Mouse (Mus musculus) telencephalon, adult 2 months (tissue): ENCODE measurements around the gene Bckdk.
A peak's percentile ranks its signal among the peaks of the same experiment; 100 is the strongest.
"Not testable (repeated sequence)": the region's sequence is repeated elsewhere in the genome, so short reads cannot be mapped to it uniquely, and the experiment has no call there.

ENCODE experiments used
- DNase-seq: peaks from one replicate; pipeline ENCODE4 v3.0.0-alpha.2; 2011; ENCODE audit warnings: low read depth, low spot score

The Bckdk gene

DNA sequence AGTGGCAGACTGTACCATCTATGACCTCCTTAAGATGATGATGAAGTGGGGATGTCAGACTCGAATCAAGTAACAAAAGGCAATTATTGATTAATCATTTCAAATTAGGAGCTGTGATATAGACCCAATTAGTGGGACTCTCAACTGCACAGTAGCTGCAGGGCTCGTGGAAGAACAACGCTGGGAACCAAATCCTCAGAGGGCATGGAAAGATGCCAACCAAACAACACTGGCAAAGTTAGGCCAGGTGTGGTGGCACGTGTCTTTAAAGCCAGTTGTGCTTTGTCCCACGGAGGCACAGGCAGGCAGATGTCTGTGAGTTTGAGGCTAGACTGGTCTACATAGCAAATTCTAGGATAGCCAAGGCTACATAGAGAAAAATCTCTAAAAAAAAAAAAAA, 26.8 kb downstream of the Bckdk start:
- DNase-seq: no peak

DNA sequence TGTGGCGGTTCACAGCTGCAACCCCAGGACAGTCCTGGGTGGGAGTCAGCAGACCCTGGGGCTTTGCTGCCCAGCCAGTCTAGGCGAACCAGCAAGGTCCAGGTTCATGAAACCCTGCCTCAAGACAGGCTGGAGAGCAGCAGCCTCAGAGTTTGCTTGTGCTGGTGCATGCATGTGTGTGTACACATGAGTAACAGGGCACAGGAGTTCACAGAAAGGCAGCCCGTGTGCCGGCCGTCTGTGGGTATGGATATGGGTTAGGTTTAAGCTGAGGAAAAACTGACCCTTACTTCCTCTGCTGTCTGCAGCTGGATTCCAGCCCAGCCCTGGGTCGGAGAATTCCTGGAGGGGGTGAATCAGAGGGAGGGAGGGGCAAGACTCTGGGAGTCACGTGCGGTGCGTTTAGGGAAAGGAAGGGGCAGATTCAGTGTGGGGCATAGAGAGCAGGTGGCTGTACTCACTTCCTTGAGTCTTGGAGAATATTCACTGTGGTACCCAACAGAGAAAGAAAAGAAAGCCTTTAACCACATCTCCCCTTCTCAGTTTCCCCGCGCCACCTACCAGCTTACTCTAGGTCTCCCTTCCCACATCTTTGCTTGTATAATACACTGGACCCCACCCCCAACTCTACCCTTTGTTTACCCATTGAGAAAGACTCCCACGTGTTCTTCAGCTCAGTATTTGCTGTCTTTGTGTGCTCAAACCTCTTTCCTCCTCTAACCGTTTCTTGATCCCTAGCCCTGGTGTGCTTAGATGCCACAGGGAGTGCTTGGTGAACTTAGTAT, 27.7 kb downstream of the Bckdk start:
- no peak for DNase-seq

DNA sequence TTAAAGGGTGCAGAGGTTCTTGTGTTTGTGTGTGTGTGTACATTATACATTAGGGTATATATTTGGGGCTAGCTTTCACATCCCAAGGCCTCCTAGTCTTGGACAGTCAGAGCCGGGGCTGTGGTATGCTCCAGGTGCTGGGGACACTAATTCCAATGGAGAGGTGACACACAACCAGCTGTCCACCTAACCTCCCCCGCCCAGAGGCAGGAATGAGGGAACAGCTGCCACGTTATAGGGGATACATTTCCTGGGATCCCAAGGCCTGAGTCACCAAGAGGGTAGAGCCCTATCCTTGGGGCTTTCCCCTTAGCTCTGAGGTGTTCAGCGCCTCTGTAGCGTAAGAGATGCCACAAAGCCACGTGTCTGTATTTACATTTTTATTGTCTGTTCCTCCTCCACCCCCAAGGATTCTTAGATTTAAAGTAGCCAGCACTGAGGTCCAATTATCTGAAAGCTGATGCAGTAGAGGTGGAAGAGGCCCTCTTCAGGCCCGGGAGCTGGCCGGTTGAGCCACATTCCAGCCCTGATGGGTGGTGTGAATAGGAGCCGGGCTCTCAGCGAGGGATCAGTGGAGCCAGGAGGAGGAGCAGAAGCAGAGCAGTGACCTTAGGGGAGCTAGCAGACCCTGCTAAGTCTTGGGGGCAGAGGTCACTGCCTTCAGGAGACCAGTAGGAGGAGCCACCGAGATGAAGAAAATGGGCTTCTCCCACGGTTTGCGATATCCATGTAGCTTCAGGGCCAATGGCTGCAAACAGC, 28.6 kb downstream of the Bckdk start:
- DNase-seq: no peak

- no peak for DNase-seq
These were observed 30.2 kb downstream of the Bckdk start for GRCm38 (mm10) chr7:127934075-127934474.

DNA sequence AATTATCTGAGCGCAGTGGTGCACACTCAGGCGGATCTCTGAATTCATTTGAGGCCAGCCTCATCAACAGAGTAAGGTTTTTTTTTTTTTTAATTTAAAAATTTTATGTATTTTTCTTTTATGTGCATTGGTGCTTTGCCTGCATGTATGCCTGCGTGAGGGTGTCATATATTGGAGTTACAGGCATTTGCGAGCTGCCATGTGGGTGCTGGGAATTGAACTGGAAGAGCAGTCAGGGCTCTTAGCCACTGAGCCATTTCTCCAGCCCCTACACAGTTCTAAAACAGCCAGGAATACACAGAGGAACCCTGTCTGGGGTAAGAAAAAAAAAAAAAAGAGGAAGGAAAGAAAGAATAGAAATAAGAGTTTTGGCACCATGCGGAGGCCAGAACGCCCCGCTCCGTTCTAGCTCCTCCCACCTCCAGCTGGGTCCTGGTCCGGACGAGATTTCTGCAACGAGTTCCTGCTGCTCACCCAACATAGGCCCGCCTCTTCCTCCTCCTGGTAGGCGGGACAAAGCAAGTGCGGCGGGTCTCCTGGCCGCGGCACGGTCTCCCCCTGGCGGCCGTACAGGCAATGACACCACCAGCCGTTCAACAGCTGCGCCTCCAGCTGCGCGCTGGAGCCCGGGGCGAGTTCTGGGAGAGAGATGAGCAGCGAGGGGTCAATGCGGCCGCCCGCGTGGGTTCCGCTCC, 31.3 kb downstream of the Bckdk start:
- peak; percentile 95 for DNase-seq

- DNase-seq: no peak
These were observed 31.9 kb downstream of the Bckdk start for GRCm38 (mm10) chr7:127935748-127936159.

- no peak for DNase-seq
These were observed 32.5 kb downstream of the Bckdk start for GRCm38 (mm10) chr7:127936216-127936884.

GRCm38 (mm10) chr7:127942097-127942496, 38.2 kb downstream of the Bckdk start:
- DNase-seq: not testable (repeated sequence)

DNA sequence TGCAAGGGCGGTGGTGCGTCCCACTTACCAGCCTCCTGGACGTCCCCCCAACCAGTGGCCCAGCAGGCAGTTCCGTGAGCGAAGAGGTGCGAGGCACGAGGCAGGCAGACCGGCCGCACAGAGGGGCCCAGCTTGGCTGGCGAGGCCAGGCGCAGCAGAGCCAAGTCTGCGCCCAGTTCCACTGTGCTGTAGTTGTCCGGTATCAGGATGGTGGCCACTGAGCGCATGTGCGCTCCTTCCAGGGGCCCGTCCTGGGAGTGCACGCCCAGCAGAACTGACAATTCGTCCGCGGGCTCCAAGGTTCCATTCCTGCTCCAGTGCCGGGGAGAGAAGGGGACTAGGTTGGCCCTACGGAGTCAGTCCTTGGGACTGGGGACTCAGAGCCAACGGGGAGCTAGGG, 40.7 kb downstream of the Bckdk start:
- DNase-seq: no peak

DNA sequence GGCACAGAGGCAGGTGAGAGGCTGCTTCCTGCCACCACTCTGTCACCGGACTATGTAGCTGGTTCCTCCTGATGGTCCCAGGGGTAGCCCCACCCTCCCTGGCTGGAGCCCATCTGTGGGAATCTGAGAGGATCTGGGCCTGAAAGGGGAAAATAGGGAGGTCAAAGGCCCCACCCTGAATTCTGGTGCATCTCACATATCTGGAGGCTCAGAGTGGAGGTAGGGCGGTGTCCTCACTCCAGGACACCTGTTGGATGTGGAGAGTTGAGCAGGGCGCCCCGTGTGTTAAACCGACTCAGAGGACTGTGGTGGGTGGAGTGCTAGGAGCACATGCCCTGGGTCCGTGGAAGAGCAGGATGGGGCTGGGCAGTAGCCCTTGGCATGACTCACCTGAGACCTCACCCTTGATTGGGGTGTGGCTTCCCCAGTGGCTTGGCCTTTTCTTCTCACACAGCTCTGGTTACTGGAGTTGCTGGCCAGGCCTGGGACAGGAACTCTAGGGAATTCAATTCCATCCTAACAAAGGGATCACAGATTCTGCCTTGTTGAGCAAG, 42.7 kb downstream of the Bckdk start, which contains the start of gene Prss36:
Gene Prss36, minus strand, starts transcription at position 256 of the 554 bp plus-strand sequence.
- no peak for DNase-seq

DNA sequence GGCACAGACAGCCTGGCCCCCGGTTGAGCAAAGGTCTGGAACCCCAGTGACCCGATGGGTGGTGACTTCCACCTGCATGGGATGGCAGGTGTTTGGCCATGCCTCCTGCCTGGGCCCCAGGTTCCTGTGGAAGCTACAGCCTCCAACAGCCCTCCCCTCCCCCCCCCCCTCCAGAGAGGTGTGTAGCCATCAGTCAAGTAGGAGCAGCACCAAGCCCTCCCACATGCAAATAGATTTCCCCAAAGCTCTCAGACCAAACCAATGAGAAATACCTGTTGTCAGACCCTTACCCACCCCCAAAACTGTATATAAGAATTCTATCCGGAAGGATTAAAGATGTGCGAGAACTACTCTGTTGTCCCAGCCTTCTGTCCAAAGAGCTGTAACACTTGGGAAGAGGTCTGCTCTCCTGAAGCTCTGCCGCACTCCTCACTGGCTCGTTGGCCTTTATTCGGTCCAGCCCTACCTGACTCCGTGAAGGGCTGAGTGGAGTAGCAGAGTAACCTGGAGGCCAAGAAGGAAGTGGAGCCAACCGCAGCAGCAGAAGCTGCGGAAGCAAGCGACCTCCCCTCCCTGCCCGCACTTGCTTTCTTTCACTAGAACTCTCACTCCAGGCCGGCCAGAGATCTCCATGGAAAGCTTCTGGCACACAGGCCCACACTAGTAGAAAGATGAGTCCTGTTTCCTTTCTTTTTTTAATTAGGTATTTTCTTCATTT, 49.1 kb downstream of the Bckdk start:
- DNase-seq: no peak

GRCm38 (mm10) chr7:127959364-127959763, 55.5 kb downstream of the Bckdk start:
- DNase-seq: no peak
